Mouse (Mus musculus) heart, embryonic 13.5 days (tissue): Measurements from ENCODE around the gene Gps2. TPM values are rescaled to one million over a fixed set of nuclear protein-coding genes. Genes with fewer than 3 reads are reported as not detected.

Experiments used
- ATAC-seq: fragments of 200-750 bp; cut with Nextera tagmentation; 2 replicates; pipeline ENCODE4 v1.8.0; 2017; ENCODE audit warnings: moderate TSS enrichment; ENCODE audit not compliant: insufficient number of reproducible peaks, low FRiP score, low TSS enrichment; ENCODE audit errors: extremely low read depth
- H3K27ac ChIP-seq: fragments of 300-500 bp; sonication (generic); replicated peaks from 2 replicates; pipeline ENCODE4 v1.5.1; 2015; ENCODE audit warnings: moderate library complexity, mild to moderate bottlenecking, inconsistent platforms
- H3K27me3 ChIP-seq: fragments of 300-500 bp; sonication (generic); replicated peaks from 2 replicates; pipeline ENCODE4 v1.6.1; 2015; ENCODE audit warnings: mild to moderate bottlenecking, inconsistent platforms
- H3K36me3 ChIP-seq: fragments of 300-500 bp; sonication (generic); 2 replicates; pipeline ENCODE4 v1.6.1; 2015; ENCODE audit warnings: mild to moderate bottlenecking, inconsistent platforms
- H3K4me1 ChIP-seq: fragments of 300-500 bp; sonication (generic); 2 replicates; pipeline ENCODE4 v1.6.1; 2015; ENCODE audit warnings: inconsistent platforms
- H3K4me2 ChIP-seq: fragments of 300-500 bp; sonication (generic); 2 replicates; pipeline ENCODE4 v1.6.1; 2015; ENCODE audit warnings: inconsistent platforms, mild to moderate bottlenecking, moderate library complexity
- H3K4me3 ChIP-seq: fragments of 300-500 bp; sonication (generic); 2 replicates; pipeline ENCODE4 v1.5.1; 2015; ENCODE audit warnings: moderate library complexity, mild to moderate bottlenecking, inconsistent platforms
- H3K9ac ChIP-seq: fragments of 300-500 bp; sonication (generic); 2 replicates; pipeline ENCODE4 v1.6.1; 2015; ENCODE audit warnings: inconsistent platforms, mild to moderate bottlenecking, moderate library complexity
- H3K9me3 ChIP-seq: fragments of 300-500 bp; sonication (generic); 2 replicates; pipeline ENCODE4 v1.6.1; 2016; ENCODE audit warnings: inconsistent platforms
- WGBS: fragments of 180-500 bp; shearing (Covaris S2); methylation state at CpG from one replicate; pipeline ENCODE4 v1.1.7; 2015; ENCODE audit warnings: mixed read lengths; 5-methylcytosine and 5-hydroxymethylcytosine counted together
- polyA plus RNA-seq: library from polyadenylated mRNA; unstranded; fragments of >200 nt; fragmentation: Nextera tagmentation; extraction: Ambion mirVana; gene quantifications from 2 replicates; pipeline ENCODE4 v1.2.1, GENCODE M21; 2015

Gps2 gene
- polyA plus RNA-seq, 1 experiment from 2014 or later, result 45.0 TPM

DNA sequence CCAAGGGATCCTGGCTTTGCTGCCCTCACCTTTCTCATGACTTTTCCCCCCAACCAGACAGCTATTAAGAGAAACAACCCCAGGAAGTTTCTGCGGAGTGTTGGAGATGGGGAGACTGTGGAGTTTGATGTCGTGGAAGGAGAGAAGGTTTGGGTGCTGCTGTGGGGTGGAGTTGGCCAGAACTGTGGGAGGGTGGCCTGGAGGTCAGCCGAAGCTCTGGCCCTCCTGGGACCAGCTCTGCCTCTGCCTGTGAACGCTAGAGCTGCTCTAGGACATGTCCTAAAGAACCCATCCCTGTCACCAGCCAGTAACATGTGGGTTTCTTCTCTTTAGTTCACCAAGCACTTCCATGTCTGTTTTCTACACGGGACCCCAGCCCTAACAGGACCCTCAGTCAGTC lies 25.5 kb downstream of the Gps2 start:
- Histone ChIP-seq H3K36me3 (peaks cover 26% of the 10 kb centered on the region), H3K27me3 (peaks cover 70% of the 10 kb centered on the region), H3K9ac (peak overlapping the region; percentile 14; the same call in 1 of the 2 replicates), H3K27ac (no peak overlapping the region), H3K4me3 (no peak overlapping the region; the same call in 1 of the 2 replicates), H3K9me3 (no peaks in the 10 kb centered on the region), H3K4me1 (peaks cover 37% of the 10 kb centered on the region), H3K4me2 (no peak overlapping the region)
- WGBS, result 64% methylated on average over 5 of the region's 5 CpGs
- ATAC-seq, result no peak

DNA sequence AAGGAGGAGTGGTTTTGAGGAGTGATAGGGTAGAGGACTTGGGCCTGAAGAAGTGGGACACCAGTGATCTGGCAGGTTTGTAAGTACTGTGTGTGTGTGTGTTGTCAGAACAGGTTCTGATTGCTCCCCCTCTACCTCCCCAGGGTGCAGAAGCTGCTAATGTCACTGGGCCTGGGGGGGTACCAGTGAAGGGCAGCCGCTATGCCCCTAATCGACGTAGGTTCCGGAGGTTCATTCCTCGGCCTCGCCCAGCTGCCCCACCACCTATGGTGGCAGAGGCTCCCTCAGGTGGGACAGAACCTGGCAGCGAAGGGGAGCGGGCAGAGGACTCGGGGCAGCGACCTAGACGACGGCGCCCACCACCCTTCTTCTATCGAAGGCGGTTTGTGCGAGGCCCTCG lies 26.0 kb downstream of the Gps2 start:
- Histone ChIP-seq H3K27me3 (peaks cover 68% of the 10 kb centered on the region), H3K36me3 (peaks cover 32% of the 10 kb centered on the region), H3K4me1 (peaks cover 32% of the 10 kb centered on the region), H3K9ac (0 out of 2 replicates have a peak overlapping the region, but pooled peaks have one; percentile 14), H3K9me3 (no peaks in the 10 kb centered on the region), H3K4me2 (no peak overlapping the region), H3K4me3 (no peak overlapping the region), H3K27ac (no peak overlapping the region)
- WGBS, result 88% methylated on average over 17 of the region's 17 CpGs
- ATAC-seq, result no peak

DNA sequence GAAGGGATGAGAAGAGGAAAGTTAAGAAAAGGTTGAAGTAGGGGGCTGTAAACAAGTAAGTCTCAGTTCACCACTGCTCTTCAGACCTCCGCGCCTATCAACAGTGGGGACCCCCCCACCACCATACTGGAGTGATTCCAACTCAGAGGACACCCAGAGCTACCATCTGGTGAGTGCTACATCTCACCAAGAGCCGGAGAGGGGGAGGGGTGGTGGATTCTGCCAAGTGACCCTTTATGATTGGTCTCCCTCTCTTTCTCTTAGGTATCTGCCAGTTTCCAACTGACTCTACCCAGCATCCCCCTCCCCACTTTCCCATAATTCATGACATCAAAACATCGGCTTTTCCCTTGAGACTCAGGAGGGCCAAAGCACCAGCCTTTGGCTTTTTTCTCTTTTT lies 27.3 kb downstream of the Gps2 start:
- Histone ChIP-seq H3K9me3 (no peaks in the 10 kb centered on the region), H3K27ac (no peak overlapping the region), H3K4me2 (no peak overlapping the region), H3K9ac (no peak overlapping the region), H3K4me1 (peaks cover 31% of the 10 kb centered on the region), H3K36me3 (peaks cover 43% of the 10 kb centered on the region), H3K4me3 (no peak overlapping the region), H3K27me3 (peaks cover 60% of the 10 kb centered on the region)
- 65% methylated on average over 4 of the region's 4 CpGs for WGBS
- no peak for ATAC-seq

DNA sequence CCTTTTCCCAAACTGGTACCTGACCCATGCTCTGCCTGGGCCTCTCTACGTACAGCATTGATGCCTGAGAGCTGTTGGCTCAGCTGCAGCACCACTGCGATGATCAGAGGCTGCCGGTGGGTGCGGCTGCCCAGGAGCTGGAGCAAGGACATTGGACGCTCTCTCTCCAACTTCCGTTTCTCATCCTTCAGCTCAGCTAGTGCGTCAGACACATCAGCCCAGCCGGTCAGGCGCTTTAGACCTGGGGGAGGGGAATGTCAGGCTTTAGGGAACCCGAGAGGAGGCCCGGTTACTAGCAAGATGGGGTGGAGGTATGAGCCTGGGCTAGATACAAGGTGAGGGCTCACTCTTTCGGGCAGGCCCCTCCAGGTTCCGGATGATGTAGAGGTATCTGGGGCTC lies 31.5 kb downstream of the Gps2 start:
- 68% methylated on average over 13 of the region's 13 CpGs for WGBS

DNA sequence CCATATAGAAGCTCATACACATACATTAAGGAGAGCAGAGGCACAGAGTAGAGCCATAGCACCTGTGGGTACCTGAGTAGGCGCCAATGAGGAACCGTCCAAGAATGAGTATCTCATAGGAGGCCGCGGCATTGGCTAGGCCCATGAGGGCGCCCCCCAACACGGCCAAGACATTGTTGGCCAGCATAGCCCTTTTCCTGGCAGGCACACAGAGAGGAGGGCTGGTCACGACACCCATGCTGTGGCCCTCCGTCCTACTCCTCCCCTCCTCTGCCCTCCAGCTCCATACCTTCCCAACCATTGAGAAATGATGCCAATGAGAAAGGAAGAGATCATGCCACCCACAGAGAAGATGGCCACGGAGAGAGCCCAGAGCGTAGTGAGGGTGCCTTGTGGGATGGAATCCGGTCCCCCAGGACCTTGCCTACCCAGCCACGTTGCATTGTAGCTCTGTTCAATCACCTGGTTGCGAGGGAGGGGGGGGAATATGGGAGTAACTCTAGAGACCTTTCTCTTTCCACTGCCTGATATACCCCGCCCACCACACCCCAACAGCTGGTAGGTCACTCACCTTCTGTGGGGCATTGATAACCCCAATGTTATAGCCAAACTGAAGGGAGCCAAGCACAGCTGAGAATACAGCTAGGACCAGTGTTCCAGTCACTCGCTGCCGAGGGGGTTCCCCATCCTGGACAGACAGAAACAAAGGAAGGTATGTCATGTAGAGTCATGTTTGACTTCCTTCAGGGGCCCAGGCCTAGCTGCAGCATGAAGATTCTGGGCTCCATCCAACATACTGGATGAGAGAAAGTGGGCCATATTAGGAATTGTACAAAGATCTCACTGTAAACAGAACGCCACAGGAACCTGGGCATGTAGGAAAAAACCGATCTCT lies 32.6 kb downstream of the Gps2 start:
- no peak for ATAC-seq

More for the DNA sequence above, 31.5 kb downstream of the Gps2 start:
- H3K9me3 ChIP-seq, result no peaks in the 10 kb centered on the region
- H3K9ac ChIP-seq, result no peak overlapping the region
- peaks cover 20% of the 10 kb centered on the region for H3K27me3 ChIP-seq
- peaks cover 45% of the 10 kb centered on the region for H3K36me3 ChIP-seq
- no peak overlapping the region for H3K27ac ChIP-seq
- no peak for ATAC-seq
- H3K4me3 ChIP-seq, result no peak overlapping the region
- H3K4me1 ChIP-seq, result peaks cover 31% of the 10 kb centered on the region
- H3K4me2 ChIP-seq, result peak overlapping the region; percentile 89; the same call in 1 of the 2 replicates

DNA sequence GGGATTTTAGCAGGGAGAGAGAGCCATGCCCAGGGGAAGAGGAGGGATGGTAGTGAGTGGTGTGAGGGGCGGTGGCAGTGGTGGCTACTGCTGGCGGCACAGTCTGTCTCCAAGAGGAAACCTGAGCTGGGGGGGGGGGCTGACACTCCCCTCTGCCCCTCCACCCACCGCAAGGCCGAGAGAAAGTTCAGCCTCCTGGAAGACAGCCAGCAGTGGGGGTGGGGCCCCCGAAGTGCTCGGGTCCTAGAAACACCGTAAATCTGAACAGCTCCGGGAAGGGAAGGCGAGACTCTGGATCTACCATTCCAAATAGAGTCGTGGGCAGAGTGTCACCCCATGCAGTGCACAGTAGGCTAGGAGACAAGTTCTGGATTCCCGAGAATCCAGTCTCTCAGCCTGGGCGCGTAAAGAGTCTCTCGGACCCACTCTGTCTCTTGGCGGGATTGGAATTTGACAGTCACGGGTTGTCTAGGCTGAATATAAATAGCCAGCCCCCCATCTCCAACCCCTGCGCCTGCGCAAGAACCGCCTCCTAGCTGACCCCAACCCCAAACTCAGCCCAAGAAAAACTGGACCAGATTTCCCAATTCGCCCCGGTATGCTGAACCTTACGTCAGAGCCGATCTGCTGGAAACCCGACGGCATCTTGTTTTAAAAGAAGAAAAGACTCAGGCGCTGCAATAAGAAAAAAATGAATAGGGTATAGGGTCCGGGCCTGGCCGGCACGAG lies 33.8 kb downstream of the Gps2 start:
- H3K27me3 ChIP-seq, result peaks cover 31% of the 10 kb centered on the region
- H3K36me3 ChIP-seq, result peaks cover 35% of the 10 kb centered on the region
- peak overlapping the region; percentile 70 for H3K4me3 ChIP-seq
- no peaks in the 10 kb centered on the region for H3K9me3 ChIP-seq
- H3K4me2 ChIP-seq, result peak overlapping the region; percentile 89
- peak overlapping the region; percentile 95 for H3K27ac ChIP-seq
- H3K9ac ChIP-seq, result peak overlapping the region; percentile 83
- ATAC-seq, result peak; percentile 57; the same call in 1 of the 2 replicates
- WGBS, result 2% methylated on average over 29 of the region's 29 CpGs
- peaks cover 31% of the 10 kb centered on the region for H3K4me1 ChIP-seq

More for the DNA sequence above, 32.6 kb downstream of the Gps2 start:
- peak overlapping the region; percentile 70 for H3K4me3 ChIP-seq
- H3K27me3 ChIP-seq, result peaks cover 24% of the 10 kb centered on the region
- H3K4me1 ChIP-seq, result peaks cover 31% of the 10 kb centered on the region
- H3K27ac ChIP-seq, result peak overlapping the region; percentile 95
- 81% methylated on average over 18 of the region's 18 CpGs for WGBS
- H3K4me2 ChIP-seq, result peak overlapping the region; percentile 89
- no peaks in the 10 kb centered on the region for H3K9me3 ChIP-seq
- peak overlapping the region; percentile 83 for H3K9ac ChIP-seq
- peaks cover 45% of the 10 kb centered on the region for H3K36me3 ChIP-seq

DNA sequence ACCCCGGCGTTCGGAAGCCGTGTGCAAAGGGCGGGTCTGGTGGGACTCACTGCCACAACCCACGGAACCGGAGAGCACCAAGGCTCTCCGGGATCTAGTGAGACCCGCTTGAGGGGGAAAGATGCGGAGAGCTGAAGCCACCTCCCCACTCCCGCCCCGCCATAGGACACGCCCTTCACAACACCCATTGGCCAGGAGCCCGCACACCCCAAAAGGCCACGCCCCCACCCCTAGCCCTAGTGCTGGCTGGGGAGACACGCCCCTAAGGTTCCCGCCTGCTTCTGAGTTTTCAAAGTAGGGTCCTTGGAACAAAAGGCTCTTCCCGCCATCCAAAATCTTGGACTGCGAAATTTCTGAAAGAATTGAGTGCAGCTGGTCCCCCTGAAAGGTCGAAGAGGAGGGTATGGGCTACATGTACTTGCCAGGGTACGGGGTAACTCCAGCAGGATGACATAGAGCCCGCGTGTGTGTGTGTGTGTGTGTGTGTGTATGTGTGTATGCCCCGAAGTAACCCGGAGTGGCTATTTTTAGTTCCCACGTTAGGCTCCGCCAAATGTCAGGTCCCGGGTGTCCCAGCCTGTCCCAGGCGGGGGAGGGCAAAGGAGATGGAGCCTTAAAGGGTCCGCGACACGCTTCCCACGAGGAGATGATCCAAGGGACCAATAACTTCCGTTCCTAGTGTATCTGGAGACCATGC lies 34.5 kb downstream of the Gps2 start, which contains the start of gene Slc2a4:
Slc2a4 (minus strand) TSS at position 123 of the 697 bp plus-strand sequence.
- Histone ChIP-seq H3K9ac (peak within 1 kb of the TSS; percentile 83), H3K4me3 (peak within 1 kb of the TSS; percentile 70), H3K27me3 (peaks cover 23% of the 10 kb centered on the region), H3K4me1 (peaks cover 36% of the 10 kb centered on the region), H3K27ac (peak within 1 kb of the TSS; percentile 95), H3K36me3 (peaks cover 28% of the 10 kb centered on the region), H3K9me3 (no peaks in the 10 kb centered on the region), H3K4me2 (peak within 1 kb of the TSS; percentile 89)
- under 1% methylated on average over 34 of the region's 34 CpGs for WGBS
- peak; percentile 91 for ATAC-seq

DNA sequence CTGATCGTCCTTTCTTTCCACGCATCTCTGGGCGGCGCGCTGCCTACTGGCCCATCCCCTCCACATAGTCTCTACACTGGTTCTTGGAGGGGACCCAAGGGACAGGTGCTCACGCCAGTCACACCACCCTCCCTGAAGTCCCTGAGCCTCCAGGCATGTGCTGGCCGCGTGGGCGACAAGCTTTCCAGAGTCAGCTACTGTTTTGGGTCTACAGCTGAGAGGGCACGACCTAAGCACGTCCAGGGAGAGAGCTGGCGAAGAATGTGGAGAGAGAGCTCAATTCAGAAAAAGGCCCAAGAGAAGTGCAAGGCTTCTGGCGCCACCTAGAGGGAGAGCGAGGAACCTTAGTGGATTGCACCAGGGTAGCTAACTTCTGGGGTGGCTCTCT lies 35.1 kb downstream of the Gps2 start:
- no peaks in the 10 kb centered on the region for H3K9me3 ChIP-seq
- H3K36me3 ChIP-seq, result peaks cover 23% of the 10 kb centered on the region
- ATAC-seq, result peak; percentile 13; the same call in 1 of the 2 replicates
- 0% methylated on average over 14 of the region's 14 CpGs for WGBS
- peak overlapping the region; percentile 89 for H3K4me2 ChIP-seq
- H3K9ac ChIP-seq, result peak overlapping the region; percentile 83
- H3K27me3 ChIP-seq, result peaks cover 22% of the 10 kb centered on the region
- H3K27ac ChIP-seq, result peak overlapping the region; percentile 95
- peak overlapping the region; percentile 70 for H3K4me3 ChIP-seq
- H3K4me1 ChIP-seq, result peaks cover 41% of the 10 kb centered on the region

DNA sequence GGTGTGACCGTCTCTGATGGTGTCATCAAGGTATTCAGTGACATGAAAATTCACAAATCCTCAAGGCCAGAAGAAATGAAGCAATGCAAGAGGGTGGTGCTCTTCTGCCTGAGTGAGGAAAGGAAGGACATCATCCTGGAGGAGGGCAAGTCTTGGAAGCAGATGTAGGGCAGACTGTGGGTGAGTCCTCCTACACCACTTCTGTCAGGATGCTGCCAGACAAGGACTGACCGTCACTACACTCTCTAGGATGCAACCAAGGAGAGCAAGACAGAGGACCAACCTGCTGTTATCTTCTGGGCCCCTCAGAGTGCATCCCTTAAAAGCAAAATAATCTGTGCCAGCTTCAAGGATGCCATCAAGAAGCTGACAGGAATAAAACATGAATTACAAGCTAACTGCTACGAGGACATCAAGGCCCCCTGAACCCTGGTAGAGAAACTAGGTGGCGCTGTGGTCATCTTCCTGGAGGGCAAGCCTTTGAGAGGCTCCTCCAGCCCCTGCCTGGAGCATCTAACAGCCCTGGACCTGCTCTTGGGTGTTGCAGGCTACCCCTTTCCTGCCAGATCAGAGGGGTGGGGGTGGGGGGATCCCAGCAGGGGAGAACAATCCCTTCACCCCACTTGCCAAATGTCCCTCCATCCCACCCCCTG lies 37.2 kb downstream of the Gps2 start:
- peaks cover 23% of the 10 kb centered on the region for H3K27me3 ChIP-seq
- peaks cover 32% of the 10 kb centered on the region for H3K4me1 ChIP-seq
- WGBS, result 36% methylated on average over 4 of the region's 4 CpGs
- no peak overlapping the region for H3K4me3 ChIP-seq
- H3K4me2 ChIP-seq, result no peak overlapping the region
- H3K27ac ChIP-seq, result no peak overlapping the region
- no peaks in the 10 kb centered on the region for H3K9me3 ChIP-seq
- H3K9ac ChIP-seq, result no peak overlapping the region
- ATAC-seq, result no peak
- peaks cover 2% of the 10 kb centered on the region; the same call in 1 of the 2 replicates for H3K36me3 ChIP-seq

DNA sequence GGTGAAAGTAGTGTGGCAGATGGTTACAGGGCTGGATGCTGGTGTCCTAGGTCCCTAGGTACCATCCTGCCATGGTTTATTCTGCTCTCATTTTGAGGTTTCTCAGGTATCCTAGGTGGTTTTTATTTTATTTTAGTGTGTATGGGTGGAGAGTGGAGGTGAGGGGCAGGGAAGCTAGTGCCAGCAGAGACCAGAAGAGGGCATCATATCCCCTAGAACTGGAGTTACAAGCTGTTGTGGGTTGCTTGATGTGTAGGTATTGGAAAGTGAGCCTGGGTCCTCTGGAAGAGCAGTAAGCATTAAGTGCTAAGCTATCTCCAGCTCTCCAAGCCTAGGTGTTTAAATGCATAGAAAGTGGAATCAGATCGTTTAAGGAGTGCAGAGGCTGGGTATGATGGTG lies 38.6 kb downstream of the Gps2 start:
- WGBS, result 34% methylated on average over 1 of the region's 1 CpGs
- no peak for ATAC-seq

More for the DNA sequence above, 38.6 kb downstream of the Gps2 start:
- Histone ChIP-seq H3K4me3 (no peak overlapping the region), H3K9me3 (no peaks in the 10 kb centered on the region), H3K27me3 (peaks cover 30% of the 10 kb centered on the region), H3K4me1 (peaks cover 19% of the 10 kb centered on the region), H3K27ac (no peak overlapping the region), H3K36me3 (no peaks in the 10 kb centered on the region), H3K9ac (no peak overlapping the region), H3K4me2 (no peak overlapping the region)
